Mouse (Mus musculus): ENCODE measurements at regions not wholly inside any gene's neighbourhood (a gene's known extent, or its start where the extent isn't known, plus 50 kb on each side); places are given as distances from the start of the nearest gene placed in this dataset.

- no peak for DNase-seq (ENCODE audit: low spot score in 2 of 2)
- intact Hi-C loops (cut with DNase I) = no loop called here
Measured at GRCm38 (mm10) chr13:107944831-107945230, 99.4 kb upstream of the Smim15 start.

- DNase-seq (ENCODE audit: low spot score in 2 of 2) = no peak
- intact Hi-C loops (cut with DNase I) = no loop called here
Measured at GRCm38 (mm10) chr13:107942979-107943378, 101.3 kb upstream of the Smim15 start.

- DNase-seq (ENCODE audit: low spot score in 2 of 2) = no peak
- intact Hi-C loops (cut with DNase I) = no loop called here
Measured at GRCm38 (mm10) chr13:107942297-107942962, 101.8 kb upstream of the Smim15 start.

- intact Hi-C loops (cut with DNase I) = no loop called here
- no peak for DNase-seq (ENCODE audit: low spot score in 2 of 2)
Measured at GRCm38 (mm10) chr13:107939916-107940646, 104.2 kb upstream of the Smim15 start.

GRCm38 (mm10) chr13:107935611-107936010 is 108.6 kb upstream of the Smim15 start:
- intact Hi-C loops (cut with DNase I) = no loop called here
- no peak for DNase-seq (ENCODE audit: low spot score in 2 of 2)

- no peak for DNase-seq (ENCODE audit: low spot score in 2 of 2)
- intact Hi-C loops (cut with DNase I) = no loop called here
Measured at GRCm38 (mm10) chr13:107934691-107935090, 109.6 kb upstream of the Smim15 start.

- DNase-seq (ENCODE audit: low spot score in 2 of 2) = no peak
Measured at GRCm38 (mm10) chr13:107933598-107934571, 110.4 kb upstream of the Smim15 start.

GRCm38 (mm10) chr13:107932423-107933032 is 111.7 kb upstream of the Smim15 start:
- no peak for DNase-seq (ENCODE audit: low spot score in 2 of 2)
- intact Hi-C loops (cut with DNase I) = no loop called here

More at GRCm38 (mm10) chr13:107933598-107934571, 110.4 kb upstream of the Smim15 start:
- intact Hi-C loops (cut with DNase I) = no loop called here

- no peak for DNase-seq (ENCODE audit: low spot score in 2 of 2)
- intact Hi-C loops (cut with DNase I) = no loop called here
Measured at GRCm38 (mm10) chr13:107931216-107931615, 113.0 kb upstream of the Smim15 start.

GRCm38 (mm10) chr13:107927499-107928215 is 116.6 kb upstream of the Smim15 start:
- intact Hi-C loops (cut with DNase I) = no loop called here
- no peak for DNase-seq (ENCODE audit: low spot score in 2 of 2)

- intact Hi-C loops (cut with DNase I) = no loop called here
- DNase-seq (ENCODE audit: low spot score in 2 of 2) = no peak
Measured at GRCm38 (mm10) chr13:107925470-107925869, 118.8 kb upstream of the Smim15 start.

GRCm38 (mm10) chr13:107923129-107924114 is 120.8 kb upstream of the Smim15 start:
- intact Hi-C loops (cut with DNase I) = no loop called here

GRCm38 (mm10) chr13:107919403-107919802 is 124.8 kb upstream of the Smim15 start:
- intact Hi-C loops (cut with DNase I) = no loop called here
- DNase-seq (ENCODE audit: low spot score in 2 of 2) = no peak

More at GRCm38 (mm10) chr13:107923129-107924114, 120.8 kb upstream of the Smim15 start:
- DNase-seq (ENCODE audit: low spot score in 2 of 2) = no peak

GRCm38 (mm10) chr13:107918478-107918877 is 125.8 kb upstream of the Smim15 start:
- DNase-seq (ENCODE audit: low spot score in 2 of 2) = no peak
- intact Hi-C loops (cut with DNase I) = no loop called here

GRCm38 (mm10) chr13:107918065-107918464 is 126.2 kb upstream of the Smim15 start:
- no peak for DNase-seq (ENCODE audit: low spot score in 2 of 2)
- intact Hi-C loops (cut with DNase I) = no loop called here

- intact Hi-C loops (cut with DNase I) = no loop called here
- no peak for DNase-seq (ENCODE audit: low spot score in 2 of 2)
Measured at GRCm38 (mm10) chr13:107917564-107917963, 126.7 kb upstream of the Smim15 start.

- no peak for DNase-seq (ENCODE audit: low spot score in 2 of 2)
- intact Hi-C loops (cut with DNase I) = no loop called here
Measured at GRCm38 (mm10) chr13:107910125-107910524, 134.1 kb upstream of the Smim15 start.

All from left cerebral cortex, postnatal 36 days (tissue).